ENCODE assay signal across 8 mouse cellular contexts in genomic region chr11:9135589-9136246, GRCm38 (mm10). TPM values are rescaled to one million over a fixed set of nuclear protein-coding genes. Genes with fewer than 3 reads are reported as not detected.
DNase-seq lines count a peak whose midpoint lies in the region; ATAC-seq and TF ChIP-seq lines count a peak whose summit lies in the region.

No protein-coding gene starts in this region.

- no peaks in the 10 kb centered on the region for H3K9me3 ChIP-seq in hindbrain, embryonic 13.5 days
- no peaks in the 10 kb centered on the region for H3K9me3 ChIP-seq in hindbrain, embryonic 12.5 days (replicated peaks)
- no peaks in the 10 kb centered on the region for H3K9me3 ChIP-seq in neural tube, embryonic 13.5 days

- H3K36me3 ChIP-seq in hindbrain, embryonic 13.5 days, result no peaks in the 10 kb centered on the region
- no peaks in the 10 kb centered on the region for H3K36me3 ChIP-seq in hindbrain, embryonic 12.5 days
- H3K36me3 ChIP-seq in neural tube, embryonic 13.5 days, result no peaks in the 10 kb centered on the region

- 77% methylated on average over 11 of the region's 11 CpGs for WGBS in hindbrain, embryonic 13.5 days
- WGBS in hindbrain, embryonic 12.5 days, result 72% methylated on average over 11 of the region's 11 CpGs
- 76% methylated on average over 11 of the region's 11 CpGs for whole genome bisulfite sequencing in neural tube, embryonic 13.5 days

- ATAC-seq in hindbrain, embryonic 13.5 days (ENCODE audit: low FRiP score), result 0 out of 2 replicates have a peak, but pooled peaks have one; percentile 41
- ATAC-seq in hindbrain, embryonic 12.5 days (ENCODE audit: low FRiP score), result no peak
- peak; percentile 45; the same call in 1 of the 2 replicates for ATAC-seq in neural tube, embryonic 13.5 days (ENCODE audit: low read depth)

- intact Hi-C loops in heart, postnatal 36 days (cut with DNase I), result loop anchor here (1.0 to 5.0 kb wide), 3 partner anchors 152 to 708 kb away; no protein-coding TSS in a partner anchor

- no peaks in the 10 kb centered on the region for H3K4me1 ChIP-seq in hindbrain, embryonic 13.5 days (replicated peaks)
- no peaks in the 10 kb centered on the region for H3K4me1 ChIP-seq in hindbrain, embryonic 12.5 days
- no peaks in the 10 kb centered on the region for H3K4me1 ChIP-seq in cortical plate, adult 2 months (ENCODE audit: control insufficient read depth, insufficient read depth, low read length)
- H3K4me1 ChIP-seq in neural tube, embryonic 13.5 days (replicated peaks), result no peaks in the 10 kb centered on the region

- no peak overlapping the region for H3K4me3 ChIP-seq in hindbrain, embryonic 13.5 days
- H3K4me3 ChIP-seq in hindbrain, embryonic 12.5 days, result no peak overlapping the region
- no peak overlapping the region for H3K4me3 ChIP-seq in cortical plate, adult 2 months (ENCODE audit: insufficient read depth, low read length)
- no peak overlapping the region for H3K4me3 ChIP-seq in neural tube, embryonic 13.5 days

- TF ChIP-seq CTCF in cortical plate, adult 2 months (IDR thresholded peaks at IDR 0.05; ENCODE audit: extremely low read depth, insufficient read depth, low read length), result peak; percentile 18; the same call in 1 of the 2 replicates

- no peak overlapping the region for H3K27ac ChIP-seq in hindbrain, embryonic 13.5 days
- H3K27ac ChIP-seq in hindbrain, embryonic 12.5 days, result no peak overlapping the region
- no peak overlapping the region for H3K27ac ChIP-seq in cortical plate, adult 2 months (ENCODE audit: insufficient read depth, low read length)
- H3K27ac ChIP-seq in neural tube, embryonic 13.5 days (replicated peaks), result no peak overlapping the region

- no peak overlapping the region for H3K4me2 ChIP-seq in hindbrain, embryonic 13.5 days
- no peak overlapping the region for H3K4me2 ChIP-seq in hindbrain, embryonic 12.5 days (replicated peaks)
- H3K4me2 ChIP-seq in neural tube, embryonic 13.5 days, result no peak overlapping the region

- peak; percentile 22 for DNase-seq in kidney, postnatal 14 days
- no peak for DNase-seq in thymus, postnatal 4 days
- no peak for DNase-seq in gastrocnemius, adult 18-20 months (ENCODE audit: low spot score)
- DNase-seq in heart, postnatal 36 days, result no peak

- H3K27me3 ChIP-seq in hindbrain, embryonic 13.5 days, result no peaks in the 10 kb centered on the region
- no peaks in the 10 kb centered on the region for H3K27me3 ChIP-seq in hindbrain, embryonic 12.5 days
- H3K27me3 ChIP-seq in neural tube, embryonic 13.5 days, result no peaks in the 10 kb centered on the region

- H3K9ac ChIP-seq in hindbrain, embryonic 13.5 days, result no peak overlapping the region
- H3K9ac ChIP-seq in hindbrain, embryonic 12.5 days, result no peak overlapping the region
- no peak overlapping the region for H3K9ac ChIP-seq in neural tube, embryonic 13.5 days

- no peak for TF ChIP-seq POLR2A in cortical plate, adult 2 months (IDR thresholded peaks at IDR 0.05; ENCODE audit: extremely low read depth, insufficient read depth, low read length)

RNA-seq across cellular contexts. Expression of gene Upp1, which starts 17.8 kb away (rescaled TPM):
- polyA plus RNA-seq in hindbrain, embryonic 13.5 days (2015; fragmentation: Nextera tagmentation; extraction: Ambion mirVana), result 2.0 and 2.8 TPM in 2 replicates
- 3.6 and 4.8 TPM in 2 replicates for polyA plus RNA-seq in hindbrain, embryonic 12.5 days (2016; fragmentation: Nextera tagmentation; extraction: Ambion mirVana)
- 4.7 and 5.6 TPM in 2 replicates for polyA plus RNA-seq in cortical plate, adult 2 months (2012; rRNA removed)
- polyA plus RNA-seq in neural tube, embryonic 13.5 days (2015; fragmentation: Nextera tagmentation; extraction: Ambion mirVana), result 3.4 and 3.5 TPM in 2 replicates
- under 1 TPM in 1 of 2 experiments, not detected in 1; 0.26 TPM for total RNA-seq in gastrocnemius, adult 18-20 months (2021)
- total RNA-seq in heart, postnatal 36 days (2021), result 1 to 10 TPM; 5.7 to 6.3 TPM

RNA-seq across cellular contexts. Expression of gene Abca13, which starts 56.0 kb away (rescaled TPM):
- polyA plus RNA-seq in hindbrain, embryonic 13.5 days (2015; fragmentation: Nextera tagmentation; extraction: Ambion mirVana), result 0.01 and 0.03 TPM in 2 replicates
- polyA plus RNA-seq in hindbrain, embryonic 12.5 days (2016; fragmentation: Nextera tagmentation; extraction: Ambion mirVana), result 0.04 TPM in 1 of 2 replicates, not detected in the other
- polyA plus RNA-seq in cortical plate, adult 2 months (2012; rRNA removed), result under 0.01 and 0.04 TPM in 2 replicates
- polyA plus RNA-seq in neural tube, embryonic 13.5 days (2015; fragmentation: Nextera tagmentation; extraction: Ambion mirVana), result not detected in 2 replicates
- under 1 TPM in 1 of 2 experiments, not detected in 1; 0.02 TPM for total RNA-seq in gastrocnemius, adult 18-20 months (2021)
- not detected for total RNA-seq in heart, postnatal 36 days (2021)
